Mouse (Mus musculus): ENCODE results near the gene Wfikkn1.

Gene Wfikkn1

GRCm38 (mm10) chr17:25868601-25869191 lies 12.0 kb downstream of the Wfikkn1 start, which contains the start of gene Mcrip2:
Gene Mcrip2, minus strand, starts transcription at chr17:25868764.
- DNase-seq (ENCODE audit: low read depth, low spot score): peak; percentile 70

- no peak for DNase-seq (ENCODE audit: low read depth, low spot score)
Observed at GRCm38 (mm10) chr17:25867836-25868600, 12.6 kb downstream of the Wfikkn1 start.

GRCm38 (mm10) chr17:25867509-25867835 lies 13.2 kb downstream of the Wfikkn1 start:
- DNase-seq (ENCODE audit: low read depth, low spot score): peak; percentile 45

- DNase-seq (ENCODE audit: low read depth, low spot score): no peak
Observed at GRCm38 (mm10) chr17:25866172-25866571, 14.5 kb downstream of the Wfikkn1 start.

GRCm38 (mm10) chr17:25865288-25865687 lies 15.4 kb downstream of the Wfikkn1 start:
- no peak for DNase-seq (ENCODE audit: low read depth, low spot score)

- DNase-seq (ENCODE audit: low read depth, low spot score): no peak
Observed at GRCm38 (mm10) chr17:25864311-25864710, 16.3 kb downstream of the Wfikkn1 start.

GRCm38 (mm10) chr17:25863681-25864080 lies 17.0 kb downstream of the Wfikkn1 start:
- no peak for DNase-seq (ENCODE audit: low read depth, low spot score)

GRCm38 (mm10) chr17:25861704-25862612 lies 18.7 kb downstream of the Wfikkn1 start:
- no peak for DNase-seq (ENCODE audit: low read depth, low spot score)

GRCm38 (mm10) chr17:25860832-25861703 lies 19.6 kb downstream of the Wfikkn1 start, which contains the start of gene Wdr90:
Gene Wdr90, minus strand, starts transcription at chr17:25861501.
- peak; percentile 96 for DNase-seq (ENCODE audit: low read depth, low spot score)

- no peak for DNase-seq (ENCODE audit: low read depth, low spot score)
Observed at GRCm38 (mm10) chr17:25860229-25860628, 20.4 kb downstream of the Wfikkn1 start.

- DNase-seq (ENCODE audit: low read depth, low spot score): peak; percentile 96
Observed at GRCm38 (mm10) chr17:25844396-25844901, 36.2 kb downstream of the Wfikkn1 start, which contains the start of gene Rhot2. Gene Rhot2, minus strand, starts transcription at chr17:25844851.

- DNase-seq (ENCODE audit: low read depth, low spot score): no peak
Observed at GRCm38 (mm10) chr17:25843636-25844395, 36.8 kb downstream of the Wfikkn1 start.

- no peak for DNase-seq (ENCODE audit: low read depth, low spot score)
Observed at GRCm38 (mm10) chr17:25843122-25843521, 37.5 kb downstream of the Wfikkn1 start.

GRCm38 (mm10) chr17:25842509-25842908 lies 38.1 kb downstream of the Wfikkn1 start:
- DNase-seq (ENCODE audit: low read depth, low spot score): no peak

- no peak for DNase-seq (ENCODE audit: low read depth, low spot score)
Observed at GRCm38 (mm10) chr17:25841117-25841880, 39.4 kb downstream of the Wfikkn1 start, which contains the start of gene Gm20683. Gene Gm20683, minus strand, starts transcription at chr17:25841763.

- DNase-seq (ENCODE audit: low read depth, low spot score): no peak
Observed at GRCm38 (mm10) chr17:25840519-25840918, 40.1 kb downstream of the Wfikkn1 start.

GRCm38 (mm10) chr17:25839455-25840235 lies 41.0 kb downstream of the Wfikkn1 start:
- DNase-seq (ENCODE audit: low read depth, low spot score): no peak

- no peak for DNase-seq (ENCODE audit: low read depth, low spot score)
Observed at GRCm38 (mm10) chr17:25838904-25839303, 41.8 kb downstream of the Wfikkn1 start.

All from CD4-positive helper T cell, adult 2 months (primary cell).